Mouse (Mus musculus): ENCODE measurements around the gene Vmn1r166.
"Not testable (repeated sequence)": the region's sequence is repeated elsewhere in the genome, so short reads cannot be mapped to it uniquely, and the experiment has no call there.

Vmn1r166 gene

DNA sequence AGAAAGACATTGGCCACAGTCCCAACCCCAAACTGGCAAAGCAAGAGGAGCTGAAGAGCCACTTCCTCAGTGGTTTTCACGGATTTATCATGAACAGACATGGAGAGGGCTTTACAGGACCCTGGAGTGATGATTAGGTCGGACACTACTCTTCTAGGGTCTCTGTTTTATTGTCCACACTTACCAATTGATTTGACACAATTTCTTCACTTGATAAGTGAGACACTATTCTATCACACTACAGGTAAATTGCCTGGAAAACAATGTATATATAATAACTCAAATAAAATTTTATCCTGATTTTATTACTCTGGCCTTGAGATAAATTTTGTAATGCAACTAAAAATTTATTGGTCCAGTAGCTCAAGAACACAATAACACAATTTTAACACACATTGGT, at the start of gene Vmn1r166:
Gene Vmn1r166, minus strand, starts transcription at position 101 of the 400 bp plus-strand sequence.
- not testable (repeated sequence) for DNase-seq (ENCODE audit: low spot score in 2 of 2)

DNA sequence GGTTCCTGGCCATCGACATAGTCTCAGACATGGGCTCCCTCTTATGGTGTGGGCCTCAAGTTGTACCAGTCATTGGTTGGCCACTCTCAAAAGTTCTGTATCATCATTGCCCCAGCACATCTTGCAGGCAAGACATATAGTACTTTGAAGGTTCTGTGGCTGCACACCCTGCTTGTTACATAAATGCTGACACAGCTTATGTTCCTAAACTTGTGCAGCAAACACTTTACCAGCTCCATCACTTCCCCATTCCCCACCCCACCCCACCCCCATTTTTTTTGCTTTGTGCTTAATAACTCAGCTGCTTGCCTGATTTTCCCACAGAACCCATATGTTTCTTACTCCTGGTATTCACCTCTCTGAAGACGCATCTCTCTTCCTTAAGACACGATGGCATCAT, 49.4 kb upstream of the Vmn1r166 start, which contains the start of gene Nlrp4e:
Gene Nlrp4e, plus strand, starts transcription at position 301 of the 400 bp plus-strand sequence.
- DNase-seq (ENCODE audit: low spot score in 2 of 2), result not testable (repeated sequence)

DNA sequence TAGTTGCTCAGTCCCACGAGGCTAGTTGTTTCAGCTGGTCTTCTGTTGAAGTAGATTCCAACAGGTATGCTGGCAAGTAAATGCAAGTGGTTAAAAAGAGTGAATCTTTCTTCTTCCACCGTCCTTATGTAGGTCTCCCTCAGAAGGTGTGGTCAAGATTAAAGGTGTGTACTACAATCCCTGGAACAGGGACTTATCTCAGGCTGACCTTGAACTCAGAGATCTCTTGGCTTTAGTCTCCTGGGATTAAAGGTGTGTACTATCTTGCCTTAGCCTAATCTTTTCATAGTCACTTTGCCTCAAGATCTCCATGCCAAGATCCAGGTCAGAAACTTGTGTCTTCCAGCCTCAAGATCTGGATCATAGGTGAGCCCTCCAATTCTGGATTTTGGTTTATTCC, 27.3 kb upstream of the Vmn1r166 start, which contains the start of gene Gm6902:
Gene Gm6902, minus strand, starts transcription at position 101 of the 400 bp plus-strand sequence.
- not testable (repeated sequence) for DNase-seq (ENCODE audit: low spot score in 2 of 2)

DNA sequence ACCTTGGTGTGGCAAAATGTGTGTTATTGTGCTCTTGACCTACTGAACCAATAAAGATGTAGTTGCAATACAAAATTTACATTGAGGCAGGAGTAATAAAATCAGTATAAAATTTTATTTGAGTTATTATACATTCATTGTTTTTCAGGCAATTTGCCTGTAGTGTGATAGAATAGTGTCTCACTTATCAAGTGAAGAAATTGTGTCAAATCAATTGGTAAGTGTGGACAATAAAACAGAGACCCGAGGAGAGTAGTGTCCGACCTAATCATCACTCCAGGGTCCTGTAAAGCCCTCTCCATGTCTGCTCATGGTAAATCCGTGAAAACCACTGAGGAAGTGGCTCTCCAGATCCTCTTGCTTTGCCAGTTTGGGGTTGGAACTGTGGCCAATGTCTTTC, 34.5 kb downstream of the Vmn1r166 start, which contains the start of gene Vmn1r165:
Gene Vmn1r165, plus strand, starts transcription at position 301 of the 400 bp plus-strand sequence.
- DNase-seq (ENCODE audit: low spot score in 2 of 2), result not testable (repeated sequence)

Measured in frontal cortex, postnatal 36 days (tissue).